Mouse (Mus musculus): Measurements from ENCODE around the gene Serpinh1.
"Not testable (repeated sequence)": the region's sequence is repeated elsewhere in the genome, so short reads cannot be mapped to it uniquely, and the experiment has no call there.

The Serpinh1 gene

DNA sequence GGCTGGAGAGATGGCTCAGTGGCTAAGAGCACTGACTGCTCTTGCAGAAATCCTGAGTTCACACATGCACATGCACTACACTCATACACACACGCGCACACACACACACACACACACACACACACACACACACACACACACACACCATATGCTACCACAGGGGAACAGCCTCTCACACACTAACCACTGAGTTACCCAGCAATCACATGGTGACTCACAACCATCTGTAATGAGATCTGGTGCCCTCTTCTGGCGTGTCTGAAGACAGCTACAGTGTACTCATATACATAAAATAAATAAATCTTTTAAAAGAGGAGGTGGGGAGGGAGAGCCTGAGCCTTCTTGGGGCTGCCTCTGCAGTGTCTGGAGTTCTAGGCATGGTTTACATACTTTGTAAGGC, 21.3 kb upstream of the Serpinh1 start:
- not testable (repeated sequence) for DNase-seq (ENCODE audit: low read depth, low spot score)

DNA sequence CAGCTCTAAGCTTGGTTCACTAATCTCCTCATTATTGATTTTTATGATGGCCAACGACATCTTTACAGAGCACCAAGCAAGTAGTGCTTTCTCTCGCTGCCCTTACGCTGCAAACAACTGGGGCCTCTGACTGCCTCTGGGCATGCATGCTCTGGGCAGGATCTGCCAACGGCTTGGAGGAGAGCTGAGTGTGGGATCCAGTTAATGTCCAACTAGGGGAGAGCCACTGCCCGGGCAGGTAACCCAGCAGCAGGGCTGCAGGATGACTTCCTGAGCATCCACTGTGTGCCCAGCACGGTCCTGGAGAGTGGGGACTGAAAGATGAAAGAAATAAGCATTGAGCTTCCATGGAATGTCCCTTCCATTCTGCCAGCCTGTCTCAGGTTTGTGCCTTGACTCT, 13.7 kb upstream of the Serpinh1 start:
- DNase-seq (ENCODE audit: low read depth, low spot score): no peak

DNA sequence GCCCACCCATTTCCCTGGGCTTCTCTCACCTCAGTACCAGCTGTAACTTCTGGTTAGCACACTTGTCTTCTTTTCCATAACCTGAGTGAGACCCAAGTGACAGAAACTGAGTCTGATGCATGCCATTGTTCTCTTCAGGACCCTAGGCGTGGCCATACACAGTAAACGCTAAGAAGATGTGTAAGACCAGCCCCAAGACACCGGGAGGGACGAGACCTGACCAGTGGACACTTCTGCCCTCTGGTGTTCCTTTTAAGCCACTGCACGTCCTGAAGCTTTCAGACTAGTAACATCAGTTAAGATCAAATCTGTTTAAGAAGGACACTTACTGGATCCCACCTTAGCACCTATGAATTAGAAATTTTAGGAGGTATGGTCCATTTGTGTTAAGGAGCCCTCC, 12.0 kb upstream of the Serpinh1 start:
- DNase-seq (ENCODE audit: low read depth, low spot score): peak; percentile 84

DNA sequence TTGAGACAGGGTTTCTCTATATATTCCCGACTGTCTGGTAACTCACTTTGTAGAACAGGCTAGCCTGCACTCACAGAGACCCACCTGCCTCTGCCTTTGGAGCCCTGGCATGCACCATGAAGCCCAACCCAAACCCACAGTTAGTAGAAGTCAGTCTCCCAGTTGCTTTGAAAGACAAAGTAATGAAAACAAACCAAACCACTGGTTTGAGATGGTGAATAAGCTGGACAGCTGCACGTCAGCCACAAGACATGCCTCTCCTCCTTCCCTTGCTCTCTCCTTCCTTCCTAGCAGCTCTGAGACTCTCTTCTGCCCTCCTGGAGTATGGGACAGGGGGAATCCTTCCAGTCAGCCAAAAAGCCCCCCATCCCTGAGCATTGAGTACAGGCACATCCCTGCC, 9.1 kb upstream of the Serpinh1 start:
- DNase-seq (ENCODE audit: low read depth, low spot score): no peak

DNA sequence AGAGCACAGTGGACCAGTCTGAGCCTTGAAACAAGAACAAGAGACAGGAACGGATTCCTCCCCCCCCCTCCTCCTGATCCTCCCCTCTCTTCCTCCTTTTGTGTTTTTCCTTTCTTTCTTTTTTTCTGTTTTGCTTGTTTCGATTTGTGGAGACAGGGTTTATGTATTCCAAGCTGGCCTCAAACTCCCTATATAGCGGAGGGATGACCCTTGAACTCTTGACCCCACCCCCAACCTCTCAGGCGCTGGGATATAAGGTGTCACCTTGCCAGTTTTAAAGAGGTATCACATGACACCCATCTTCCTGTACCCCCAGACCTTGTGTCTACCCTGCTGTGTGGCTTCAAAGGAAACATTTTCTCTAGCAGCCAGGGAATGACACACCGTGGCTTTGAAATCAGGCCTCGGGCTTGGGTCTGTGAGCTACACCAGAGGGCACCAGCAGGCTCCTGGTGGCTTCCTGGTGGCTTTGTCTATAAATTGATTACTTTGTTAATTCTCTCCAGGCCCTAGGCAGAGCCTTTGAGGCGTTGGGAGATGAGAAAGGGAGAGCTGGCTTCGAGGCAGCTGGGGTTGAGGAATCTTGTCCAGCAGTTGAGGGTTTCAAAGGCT, 7.9 kb upstream of the Serpinh1 start:
- no peak for DNase-seq (ENCODE audit: low read depth, low spot score)

DNA sequence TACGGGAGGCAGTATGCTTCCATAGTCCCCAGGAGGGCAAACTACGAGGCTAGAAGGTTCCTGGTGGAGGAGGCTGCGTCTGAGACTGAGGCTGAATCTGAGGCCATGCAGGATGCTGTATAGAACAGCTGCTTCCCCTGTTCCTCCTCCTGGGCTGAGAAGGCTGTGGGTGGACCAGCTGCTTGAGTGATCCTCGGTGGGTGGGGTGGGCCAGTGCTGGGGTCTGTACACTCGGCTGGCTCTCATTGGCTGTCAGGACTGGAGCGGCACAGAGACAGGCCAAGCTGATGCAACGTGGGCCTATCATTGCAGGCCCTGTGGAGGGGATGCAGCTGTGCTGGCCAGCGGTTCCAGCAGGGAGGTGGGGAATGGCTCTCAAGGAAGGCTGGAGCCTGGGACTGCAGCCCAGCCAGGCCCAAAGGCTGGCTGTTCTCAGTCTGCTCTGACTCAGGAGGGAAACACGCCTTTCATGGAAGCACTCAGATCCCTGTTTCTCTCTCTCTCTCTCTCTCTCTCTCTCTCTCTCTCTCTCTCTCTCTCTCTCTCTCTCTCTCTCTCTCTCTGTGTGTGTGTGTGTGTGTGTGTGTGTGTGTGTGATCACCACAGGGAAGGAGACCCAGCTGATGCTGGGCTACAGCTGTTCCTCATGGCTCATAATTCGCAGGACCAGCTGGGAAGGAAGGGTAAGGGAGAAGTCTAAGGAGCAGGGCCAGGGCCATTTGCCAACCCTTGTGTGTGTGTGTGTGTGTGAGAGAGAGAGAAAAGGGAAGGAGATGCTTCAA, 7.2 kb upstream of the Serpinh1 start:
- DNase-seq (ENCODE audit: low read depth, low spot score): peak; percentile 73

DNA sequence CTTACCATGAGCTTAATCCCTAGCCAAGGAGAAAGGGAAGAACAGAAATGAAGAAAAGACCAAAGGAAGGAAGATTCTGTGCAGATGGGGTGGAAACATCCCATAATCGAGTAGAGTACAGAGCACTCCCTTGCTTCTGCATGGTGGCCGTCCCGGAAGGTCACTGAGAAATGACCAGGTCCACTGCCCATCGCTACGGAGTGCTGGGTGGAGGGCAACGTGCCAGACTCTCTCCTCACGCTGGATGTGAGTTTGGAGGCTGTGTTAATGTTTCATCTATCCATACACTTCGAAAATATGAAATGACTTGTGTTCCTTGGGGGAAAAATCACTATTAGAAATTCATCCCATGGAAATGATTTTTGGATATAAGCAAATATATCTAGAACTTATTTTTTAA, 5.3 kb upstream of the Serpinh1 start:
- DNase-seq (ENCODE audit: low read depth, low spot score): no peak

DNA sequence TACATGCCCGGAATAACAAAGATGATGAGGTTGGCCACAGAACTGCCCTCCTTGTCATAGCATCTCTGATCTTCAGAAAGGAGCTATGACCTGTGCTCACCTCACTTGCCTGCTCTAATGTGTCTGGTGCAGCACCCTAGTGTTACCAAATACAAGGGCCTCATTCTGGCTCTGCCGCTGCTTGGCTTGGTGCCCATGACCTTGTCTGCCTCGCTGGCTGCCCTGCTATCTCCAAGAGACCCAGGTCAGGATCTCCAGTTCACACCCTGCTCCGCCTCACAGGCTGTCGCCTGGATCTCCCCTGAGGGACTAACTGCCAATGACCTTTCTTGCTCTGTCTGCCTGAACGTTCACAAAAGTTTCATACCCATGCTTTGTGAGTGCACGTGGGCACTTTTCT, 4.2 kb upstream of the Serpinh1 start:
- no peak for DNase-seq (ENCODE audit: low read depth, low spot score)

DNA sequence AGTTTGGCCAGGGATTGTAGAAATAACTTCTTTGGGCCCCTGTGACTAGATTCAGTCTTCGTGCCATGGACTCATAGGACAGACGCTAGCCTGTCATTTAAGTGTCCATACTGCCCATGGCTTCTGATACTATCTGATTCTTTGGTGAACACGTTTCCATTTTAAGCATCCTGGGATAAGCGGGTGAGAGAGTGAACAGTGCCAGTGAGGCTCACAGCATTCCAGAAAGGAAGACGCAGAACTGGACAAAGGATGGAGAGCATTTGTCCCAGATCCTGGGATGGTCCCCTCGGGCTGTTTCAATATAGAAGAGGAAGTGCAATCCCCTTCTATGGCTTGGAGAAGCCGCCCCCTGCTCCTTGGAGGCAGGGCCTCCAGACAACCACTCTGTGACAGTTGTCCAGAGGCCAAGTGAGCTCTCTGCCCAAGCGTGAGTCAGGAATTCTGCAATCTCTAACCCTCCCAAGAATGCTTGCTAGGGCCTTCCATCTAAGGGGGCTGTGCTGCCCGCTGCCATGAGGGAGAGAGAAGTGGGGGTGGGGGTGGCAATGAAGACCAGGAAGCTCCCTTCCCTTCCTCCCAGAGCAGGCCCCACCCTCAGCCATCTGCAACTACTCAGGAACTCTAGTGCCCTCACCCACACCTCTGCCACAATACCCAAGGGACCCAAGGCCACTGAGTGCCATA, 3.3 kb upstream of the Serpinh1 start:
- no peak for DNase-seq (ENCODE audit: low read depth, low spot score)

DNA sequence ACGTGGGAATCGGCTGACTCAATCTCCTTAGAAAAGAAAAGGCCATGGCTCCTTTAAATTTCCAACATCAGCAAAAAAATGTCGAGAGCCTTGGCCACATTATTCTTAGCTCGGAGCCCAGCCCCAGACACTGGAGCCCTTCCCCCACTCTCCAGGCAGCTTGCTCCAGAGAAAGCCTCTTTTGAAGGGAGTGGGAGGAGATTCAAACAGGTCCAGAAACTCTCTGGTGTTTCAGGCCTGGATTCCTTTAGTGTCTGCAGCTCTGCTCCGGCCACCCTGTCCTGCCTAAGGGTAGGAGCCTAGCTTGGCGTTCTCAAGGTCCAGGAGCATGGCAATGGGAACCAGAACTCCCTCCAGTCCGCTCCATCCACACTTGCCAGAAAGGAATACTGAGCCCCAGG, 2.7 kb upstream of the Serpinh1 start:
- peak; percentile 73 for DNase-seq (ENCODE audit: low read depth, low spot score)

DNA sequence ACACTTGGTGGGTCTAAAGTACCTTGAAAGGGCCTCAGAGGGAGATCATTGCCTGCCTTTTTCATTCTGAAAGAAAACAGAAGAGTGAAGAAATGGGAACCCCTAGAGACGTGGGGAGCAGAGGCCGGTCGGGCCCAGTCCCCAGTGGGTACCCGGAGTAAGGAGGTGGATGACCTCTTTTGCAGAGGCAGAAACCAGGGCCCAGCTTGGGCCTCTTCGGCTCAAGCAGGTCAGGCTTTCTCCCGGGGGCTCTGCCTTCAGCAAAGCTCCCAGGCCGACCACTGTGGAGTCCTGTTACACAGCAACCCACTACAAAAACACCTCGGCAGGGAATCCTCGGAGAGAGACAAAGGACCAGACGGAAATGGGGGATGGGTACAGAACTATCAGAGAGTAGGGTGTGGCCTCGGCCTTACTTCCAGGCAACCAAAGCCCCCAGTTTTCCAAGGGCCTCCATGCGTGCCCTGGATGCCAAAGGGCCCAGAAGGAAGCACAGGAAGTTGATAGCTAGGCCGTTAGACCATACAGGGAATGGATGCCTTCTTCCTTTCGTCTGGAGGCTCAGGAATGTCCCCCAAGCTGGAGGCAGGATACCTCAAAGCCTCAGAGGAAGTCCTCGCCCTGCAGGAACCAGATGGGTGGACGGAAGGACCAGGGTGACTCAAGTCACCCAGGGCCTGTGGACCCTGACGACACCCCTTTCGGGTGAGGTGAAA, 1.1 kb downstream of the Serpinh1 start:
- DNase-seq (ENCODE audit: low read depth, low spot score): peak; percentile 65

DNA sequence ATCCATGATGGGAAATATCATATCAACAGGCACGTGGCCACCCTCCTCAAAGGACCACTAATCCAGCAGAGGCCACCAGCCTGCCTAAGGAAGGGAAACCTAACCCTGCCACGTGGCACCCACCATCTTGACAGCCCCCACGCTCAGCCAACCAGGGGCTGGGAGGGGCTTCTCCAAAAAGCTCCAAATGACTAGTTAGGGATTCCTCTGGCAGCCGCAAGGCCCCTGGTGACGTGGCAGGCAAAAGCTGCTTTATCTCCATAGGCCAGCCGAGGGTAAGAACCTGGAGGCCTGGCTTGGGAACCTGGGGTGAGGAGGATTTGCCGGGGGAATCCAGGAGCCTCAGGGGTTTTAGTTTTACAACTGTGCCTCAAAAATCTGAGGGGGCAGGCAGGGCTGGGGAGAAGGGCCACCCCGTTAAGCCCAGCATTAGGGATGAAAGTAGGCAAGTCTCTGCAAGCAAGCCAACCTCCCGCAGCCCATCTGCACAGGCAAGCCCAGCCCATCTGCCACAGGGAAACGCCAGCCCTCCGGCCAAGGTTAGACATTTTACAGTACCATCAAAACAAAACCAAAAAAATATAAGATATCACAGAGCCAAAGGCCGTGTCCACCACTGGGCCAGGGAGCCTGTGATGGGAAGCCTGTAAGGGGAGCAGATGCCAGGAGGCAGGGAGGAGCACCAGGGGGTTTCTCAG, 1.8 kb downstream of the Serpinh1 start:
- no peak for DNase-seq (ENCODE audit: low read depth, low spot score)

DNA sequence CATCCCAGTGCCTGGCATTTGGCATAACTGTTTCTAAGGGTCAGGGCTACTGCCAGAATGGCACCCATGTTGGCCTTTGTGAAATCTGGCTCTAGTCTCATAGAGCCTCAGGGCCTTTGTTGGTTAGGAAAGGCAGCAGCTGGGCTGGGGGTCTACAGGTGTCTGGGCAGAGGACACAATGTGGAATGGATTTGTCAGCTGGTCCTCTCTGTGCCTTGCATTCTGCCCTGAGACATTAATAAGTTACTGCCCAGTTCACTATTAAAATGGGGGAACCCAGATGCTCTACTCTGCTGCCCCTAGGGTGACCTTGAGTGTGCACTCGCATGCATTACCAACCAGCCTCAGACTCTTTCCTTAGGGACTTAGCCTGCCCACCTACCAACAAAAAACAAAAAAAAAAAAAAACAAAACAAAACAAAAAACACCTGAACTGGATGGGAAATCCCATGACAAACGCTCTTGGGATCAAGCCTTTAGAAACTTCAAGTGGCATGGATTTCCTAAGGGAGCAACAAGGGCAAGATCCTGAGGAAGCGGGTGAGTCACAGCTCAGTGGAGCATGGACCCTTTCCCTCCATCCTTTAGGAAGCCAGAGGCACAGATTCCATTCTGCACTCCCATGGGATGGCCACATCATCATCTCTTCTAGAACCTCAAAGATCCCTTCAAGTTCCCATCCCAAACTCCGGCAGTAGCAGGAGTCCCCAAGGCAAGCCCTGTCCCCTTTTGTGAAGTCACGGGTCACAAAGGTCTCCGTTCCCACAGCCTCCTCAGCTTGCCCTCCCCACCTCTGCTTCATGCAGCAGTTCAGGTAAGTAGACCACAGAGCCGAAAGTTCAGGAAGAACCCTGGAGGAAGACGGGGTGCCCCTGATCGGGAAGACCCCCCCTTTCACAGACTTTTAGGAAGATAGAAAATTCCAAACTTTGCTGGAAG, 3.0 kb downstream of the Serpinh1 start:
- DNase-seq (ENCODE audit: low read depth, low spot score): no peak

DNA sequence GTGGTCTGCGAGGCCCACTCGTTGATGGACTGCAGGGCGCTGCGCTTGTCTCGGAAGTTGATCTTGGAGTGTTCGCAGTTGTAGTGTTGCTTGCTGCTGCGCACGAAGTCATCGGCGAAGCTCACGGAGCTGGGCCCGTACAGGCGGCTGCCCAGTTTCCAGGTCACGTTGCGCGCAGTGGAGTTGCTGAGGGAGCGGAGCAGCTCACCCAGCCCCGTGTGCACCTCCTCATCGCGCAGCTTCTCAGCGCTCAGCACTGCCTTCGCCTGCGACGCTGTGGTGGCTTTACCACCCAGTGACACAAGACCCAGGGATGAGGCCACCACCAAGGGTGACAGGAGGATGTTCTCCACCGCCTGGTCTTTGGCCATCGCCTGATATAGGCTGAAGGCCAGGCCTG, 4.2 kb downstream of the Serpinh1 start:
- peak; percentile 56 for DNase-seq (ENCODE audit: low read depth, low spot score)

DNA sequence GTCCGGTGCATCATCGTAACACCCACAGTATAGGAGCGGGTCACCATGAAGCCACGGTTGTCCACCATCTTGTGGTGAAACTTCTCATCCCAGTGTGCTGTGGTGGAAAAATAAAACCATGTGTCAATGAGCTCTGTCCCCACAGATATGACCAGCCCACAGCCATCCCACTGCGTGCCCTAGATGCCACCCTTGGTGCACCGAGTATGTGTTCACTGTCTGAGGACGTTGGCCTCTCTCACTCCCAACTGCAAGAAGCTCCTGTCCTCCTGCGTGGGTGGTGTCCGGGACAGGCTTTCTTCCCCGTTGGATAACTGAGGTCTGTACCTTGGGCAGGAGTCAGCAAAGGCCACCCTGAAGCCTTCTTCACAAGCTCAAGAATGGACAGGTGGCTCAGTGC, 5.8 kb downstream of the Serpinh1 start:
- no peak for DNase-seq (ENCODE audit: low read depth, low spot score)

DNA sequence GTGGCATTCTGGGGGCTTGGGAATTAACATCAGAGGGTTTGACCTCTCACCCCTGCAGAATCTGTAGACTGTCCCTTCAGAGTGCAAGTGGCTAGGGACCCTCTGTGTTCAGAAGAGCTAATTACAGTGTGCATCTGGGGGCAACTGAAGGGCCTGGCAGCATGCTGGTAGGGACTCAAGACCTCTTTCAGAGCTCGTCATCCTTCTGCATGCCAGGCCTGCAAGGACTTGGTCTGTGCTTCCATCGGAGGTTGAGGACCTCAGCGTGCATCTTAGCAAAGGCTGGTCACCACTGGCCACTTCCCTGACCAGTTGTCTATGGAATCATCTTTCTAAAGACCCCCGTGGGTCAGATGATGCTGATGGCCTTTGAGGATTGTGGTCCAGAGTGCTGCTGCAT, 9.5 kb downstream of the Serpinh1 start:
- no peak for DNase-seq (ENCODE audit: low read depth, low spot score)

DNA sequence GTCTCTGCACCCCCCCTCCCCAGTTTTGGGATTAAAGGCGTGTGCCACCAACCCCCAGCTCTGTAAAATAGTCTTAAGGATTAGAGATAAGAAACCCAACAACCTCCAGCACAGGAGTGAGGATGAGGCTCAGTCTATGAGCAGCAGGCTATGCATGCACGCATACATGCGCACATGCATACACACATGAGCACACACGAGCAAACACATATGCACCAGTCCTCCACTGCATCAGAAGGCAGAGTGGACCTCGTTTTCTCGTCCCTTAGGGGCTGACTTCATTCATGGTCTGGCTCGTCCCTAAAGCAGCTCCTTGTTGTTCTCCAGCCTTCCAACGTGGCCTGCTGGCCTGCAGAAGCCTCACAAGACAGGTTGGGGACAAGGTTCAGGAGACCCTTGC, 12.3 kb downstream of the Serpinh1 start:
- no peak for DNase-seq (ENCODE audit: low read depth, low spot score)

DNA sequence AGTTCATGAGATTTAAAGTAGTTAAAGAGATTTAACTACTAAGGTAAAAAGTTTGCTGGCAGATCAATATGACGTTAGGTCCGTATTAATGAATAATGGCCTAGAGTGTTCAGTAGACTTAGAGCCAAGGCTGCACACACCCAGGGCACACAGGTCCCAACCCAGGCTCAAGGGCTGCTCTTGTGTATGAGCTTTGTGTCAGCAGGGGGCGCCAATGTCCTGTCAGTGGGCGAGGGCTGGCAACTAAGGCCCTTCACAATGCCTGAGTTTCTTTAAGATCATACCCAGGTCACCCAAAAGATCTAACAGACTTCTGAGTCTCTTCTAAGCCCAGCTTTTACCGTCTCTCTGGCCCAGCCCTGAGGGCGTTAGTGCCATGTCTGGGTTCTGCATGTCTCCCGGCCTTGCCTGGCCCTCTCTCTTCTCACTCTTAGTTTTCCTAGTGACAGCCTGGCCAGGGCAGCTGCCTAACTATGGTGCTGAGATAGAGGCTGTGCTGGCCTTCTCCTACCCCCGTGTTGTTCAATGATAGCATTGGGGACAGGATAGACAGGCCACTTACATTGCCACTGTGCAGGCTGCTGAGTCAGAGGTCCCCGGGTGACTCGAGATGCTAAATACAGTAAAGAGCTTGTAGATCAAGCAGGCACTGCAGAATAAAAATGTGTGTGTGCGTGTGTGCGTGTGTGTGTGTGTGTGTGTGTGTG, 20.1 kb downstream of the Serpinh1 start:
- DNase-seq (ENCODE audit: low read depth, low spot score): peak; percentile 86

DNA sequence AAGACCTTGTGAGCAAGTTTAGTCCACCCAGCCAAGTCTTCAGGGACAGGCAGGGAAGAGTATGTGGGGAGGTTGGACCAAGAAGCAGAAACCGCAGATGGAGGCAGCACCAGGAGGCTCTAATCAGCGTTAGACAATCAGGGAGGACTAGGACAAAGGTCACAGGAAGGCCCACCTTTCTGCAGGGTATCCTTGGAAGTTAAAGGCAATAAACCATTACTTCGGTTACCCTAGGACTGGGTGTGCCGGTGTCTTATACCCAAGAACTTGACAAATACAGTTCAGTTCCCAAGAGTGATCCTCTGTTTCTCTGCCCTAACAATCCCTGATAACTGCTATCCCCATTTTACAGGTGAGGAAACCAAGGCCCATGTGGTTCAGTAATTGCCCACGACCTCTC, 23.0 kb downstream of the Serpinh1 start:
- no peak for DNase-seq (ENCODE audit: low read depth, low spot score)

DNA sequence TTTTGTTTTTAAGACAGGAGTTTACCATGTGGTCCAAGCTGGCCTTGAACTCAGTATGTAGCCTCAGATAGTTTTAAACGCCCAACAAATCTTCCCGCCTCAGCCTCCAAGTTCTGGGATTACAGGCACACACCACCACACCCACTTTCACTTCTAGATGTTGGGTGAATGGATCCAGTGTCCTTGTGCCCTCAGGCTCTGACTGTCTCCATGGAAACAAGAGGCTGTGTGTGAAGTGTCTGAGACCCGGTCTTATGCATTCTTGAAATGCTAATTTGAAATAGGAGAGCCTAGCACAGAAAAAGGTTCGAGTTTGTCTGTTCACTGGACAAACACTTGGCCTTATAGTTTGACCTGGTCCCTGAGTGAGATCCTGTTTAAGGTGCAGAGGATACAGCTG, 24.2 kb downstream of the Serpinh1 start:
- peak; percentile 96 for DNase-seq (ENCODE audit: low read depth, low spot score)
